Mouse (Mus musculus): ENCODE data around the gene Gm45140. TPM values are rescaled to one million over a fixed set of nuclear protein-coding genes. Genes with fewer than 3 reads are reported as not detected.

The Gm45140 gene
- 1 to 10 TPM; 1.8 to 3.4 TPM for total RNA-seq (2021)

DNA sequence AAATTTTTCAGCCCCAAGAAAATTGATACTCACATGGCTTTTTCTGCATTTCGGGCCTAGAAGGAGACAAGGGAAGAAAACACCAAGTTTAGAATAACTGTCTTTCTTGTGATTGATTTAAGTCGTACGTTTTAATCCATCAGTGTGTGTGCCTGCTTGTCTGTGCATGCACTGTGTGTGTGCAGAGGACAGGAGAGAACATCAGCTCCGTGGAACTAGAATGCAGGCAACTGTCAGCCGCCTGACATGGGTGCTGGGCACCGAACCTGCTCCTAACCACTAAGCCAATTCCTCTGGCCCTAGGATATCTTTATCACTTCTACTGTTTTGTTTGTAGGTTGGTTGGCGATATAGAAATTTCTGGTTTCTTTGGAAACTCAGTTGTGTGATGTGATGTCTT, at the start of gene Gm45140:
Gm45140 (minus strand) TSS at position 101 of the 400 bp plus-strand sequence.
- DNase-seq: no peak

DNA sequence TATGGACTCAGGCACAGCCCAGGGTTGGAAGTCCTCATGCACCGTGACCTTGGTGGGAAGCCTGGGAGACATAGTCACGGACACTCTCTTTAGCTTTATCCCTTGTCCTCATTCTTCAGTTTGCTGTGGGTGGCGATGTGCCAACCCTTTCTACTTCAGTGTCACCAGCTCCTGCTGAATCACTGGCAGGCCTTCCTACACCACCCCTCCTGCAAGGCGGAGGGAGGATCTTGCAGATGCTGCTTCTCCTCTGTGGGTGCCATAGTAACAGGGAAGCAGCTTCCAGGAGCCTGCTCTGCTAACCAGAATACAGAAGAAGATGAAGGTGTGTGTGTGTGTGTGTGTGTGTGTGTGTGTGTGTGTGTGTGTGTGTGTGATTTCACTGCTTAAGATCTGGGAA, 47.2 kb upstream of the Gm45140 start:
- DNase-seq: peak; percentile 33 to 55

DNA sequence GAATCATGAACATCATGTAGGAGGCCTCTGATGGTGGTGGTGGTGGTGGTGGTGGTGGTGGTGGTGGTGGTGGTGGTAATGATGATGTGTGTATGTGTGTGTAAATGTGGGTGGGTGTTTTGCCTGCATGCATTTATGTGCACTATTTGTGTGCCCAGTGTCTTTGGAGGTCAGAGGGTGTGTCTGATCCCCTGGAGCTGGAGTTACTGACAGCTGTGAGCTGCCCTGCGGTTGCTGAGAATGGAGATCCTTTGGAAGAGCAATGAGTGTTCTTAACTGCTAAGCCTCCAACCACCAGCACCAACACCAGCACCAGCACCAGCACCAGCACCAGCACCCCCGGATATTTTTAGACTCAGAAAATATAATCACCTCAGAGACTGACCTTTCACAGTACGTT, 46.6 kb upstream of the Gm45140 start:
- no peak for DNase-seq

DNA sequence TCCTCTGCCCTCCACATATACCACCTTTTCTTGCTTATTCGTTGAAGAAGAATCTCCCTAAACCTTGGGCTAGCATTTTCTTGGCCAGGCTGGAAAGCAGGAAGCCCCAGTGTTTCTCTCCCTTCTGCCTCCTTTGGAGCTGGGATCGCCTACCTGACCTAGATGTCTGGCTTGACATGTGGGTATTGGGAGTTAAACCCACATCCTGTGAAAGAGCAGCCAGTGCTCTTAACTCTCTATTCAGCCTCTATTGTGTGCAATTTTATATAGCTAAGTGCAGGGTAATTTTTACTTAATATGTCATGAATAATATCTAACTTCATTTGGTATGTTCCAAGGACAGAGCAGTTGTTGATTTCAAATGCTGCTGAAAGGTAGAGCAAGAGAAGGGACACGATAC, 44.0 kb upstream of the Gm45140 start:
- no peak for DNase-seq

DNA sequence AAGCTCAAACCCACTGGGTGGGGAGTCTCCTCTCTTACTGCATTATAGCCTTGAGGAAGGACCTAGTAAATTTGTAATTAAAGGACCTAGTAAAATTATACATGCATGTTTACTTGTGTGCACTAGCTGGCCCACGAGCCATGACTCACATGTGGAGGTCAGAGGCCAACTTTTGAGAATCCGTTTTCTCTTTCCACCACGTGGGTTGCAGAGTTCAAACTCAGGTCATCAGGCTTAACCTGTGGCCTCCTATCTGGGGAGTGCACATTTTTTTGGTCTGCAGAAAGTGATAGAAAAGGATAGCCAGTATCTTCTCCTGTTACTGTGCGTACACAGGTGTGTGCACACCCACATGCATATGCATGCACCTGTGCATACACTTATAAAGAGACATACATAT, 43.4 kb upstream of the Gm45140 start:
- DNase-seq: no peak

DNA sequence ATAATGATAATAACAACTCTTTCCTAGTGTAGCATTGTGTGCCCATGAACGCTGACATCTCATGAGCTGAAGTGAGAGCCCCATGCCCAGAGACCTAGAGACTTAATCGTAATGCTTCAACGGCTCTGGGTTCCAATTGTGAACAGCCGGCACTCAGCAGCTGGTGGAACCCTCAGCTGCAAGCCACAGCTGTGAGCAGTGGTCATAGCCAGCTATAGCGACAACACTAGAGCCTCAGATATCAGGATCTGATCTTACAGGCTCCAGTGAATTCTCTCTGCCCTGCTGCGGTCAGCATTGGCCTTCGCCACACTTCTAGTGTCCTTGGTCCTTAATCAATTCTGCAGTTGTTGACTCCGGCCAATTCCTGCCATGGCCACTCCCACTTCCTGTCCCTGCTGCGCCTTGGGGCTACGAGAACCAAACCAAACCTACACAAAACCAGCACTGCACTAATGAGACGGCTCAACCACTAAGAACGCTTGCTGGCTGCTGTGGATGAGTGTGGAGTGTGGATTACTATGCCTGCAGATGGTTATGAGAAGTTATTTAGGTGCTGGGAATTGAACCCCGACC, 40.6 kb upstream of the Gm45140 start:
- no peak for DNase-seq

DNA sequence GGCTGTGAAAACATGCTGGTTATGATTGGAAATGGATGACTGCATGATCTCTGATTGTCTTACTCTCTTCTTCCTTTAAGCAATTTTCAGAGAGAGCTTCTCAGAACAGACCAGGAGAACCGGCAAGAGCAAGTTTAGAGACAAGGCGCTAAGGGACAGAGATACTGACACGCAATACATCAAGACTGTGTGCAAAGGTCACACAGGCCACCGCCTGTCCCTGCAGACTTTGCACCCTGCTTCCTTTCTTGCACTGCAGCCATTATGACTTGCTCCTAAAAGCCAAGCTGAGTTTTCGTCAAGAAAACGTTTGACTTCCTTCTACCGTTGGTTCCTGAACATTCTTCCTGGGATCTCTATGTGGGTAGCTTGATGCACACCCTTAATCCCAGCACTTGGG, 40.0 kb upstream of the Gm45140 start:
- DNase-seq: no peak

DNA sequence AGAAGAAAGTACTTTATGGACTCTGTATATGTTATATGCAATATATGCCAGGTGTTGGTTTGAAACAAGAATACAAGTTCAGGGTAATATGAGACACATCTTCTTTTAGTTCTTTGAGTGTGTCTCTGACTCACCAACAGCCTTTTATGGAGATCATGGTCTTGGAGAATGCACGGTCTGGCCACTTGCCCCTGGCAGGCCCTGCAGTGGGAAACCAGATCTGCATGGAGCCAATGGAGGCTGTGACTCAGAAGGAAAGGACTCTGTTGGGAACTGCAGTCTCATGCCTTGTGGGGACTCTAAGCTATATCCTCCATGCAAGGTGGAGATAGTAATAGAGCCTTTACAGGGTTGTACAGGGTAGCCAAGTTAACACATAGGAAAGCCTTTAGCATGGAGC, 39.5 kb upstream of the Gm45140 start:
- DNase-seq: no peak

DNA sequence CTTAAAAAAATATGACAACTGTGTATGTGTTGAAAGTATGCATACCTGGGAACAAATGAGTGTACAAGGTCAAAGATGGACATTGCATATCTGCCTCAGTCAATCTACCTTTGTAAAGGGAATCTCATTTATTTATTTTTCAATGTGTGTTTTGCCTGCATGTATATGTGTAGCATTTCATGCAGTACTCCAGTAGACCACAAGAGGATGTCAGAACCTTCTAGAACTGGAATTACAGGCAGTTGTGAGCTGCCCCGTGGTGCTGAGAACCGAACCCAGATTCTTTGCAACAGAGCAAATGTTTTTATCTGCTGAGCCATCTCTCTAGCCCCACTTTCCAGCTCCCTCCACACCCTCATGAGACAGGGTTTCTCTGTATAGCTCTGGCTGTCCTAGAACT, 38.4 kb upstream of the Gm45140 start:
- no peak for DNase-seq

DNA sequence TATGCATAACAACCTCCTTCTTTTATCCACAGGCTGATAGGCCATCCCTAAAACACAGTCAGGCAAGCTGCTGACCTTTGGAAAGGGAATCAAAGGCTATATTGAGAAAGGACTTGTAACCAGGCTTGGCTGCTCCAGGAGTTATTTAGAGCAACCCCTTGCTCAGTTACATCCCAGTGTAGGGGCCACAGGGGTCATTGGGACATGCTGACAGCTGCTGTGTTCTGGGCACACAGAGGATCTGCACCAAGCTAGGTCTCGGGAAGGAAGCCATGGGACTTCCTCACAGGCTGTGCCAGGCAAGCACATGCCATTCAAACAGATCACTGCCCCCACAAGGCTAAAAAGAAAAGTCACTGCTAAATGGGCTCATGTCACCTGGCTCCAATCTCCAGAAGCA, 37.5 kb upstream of the Gm45140 start:
- no peak for DNase-seq

DNA sequence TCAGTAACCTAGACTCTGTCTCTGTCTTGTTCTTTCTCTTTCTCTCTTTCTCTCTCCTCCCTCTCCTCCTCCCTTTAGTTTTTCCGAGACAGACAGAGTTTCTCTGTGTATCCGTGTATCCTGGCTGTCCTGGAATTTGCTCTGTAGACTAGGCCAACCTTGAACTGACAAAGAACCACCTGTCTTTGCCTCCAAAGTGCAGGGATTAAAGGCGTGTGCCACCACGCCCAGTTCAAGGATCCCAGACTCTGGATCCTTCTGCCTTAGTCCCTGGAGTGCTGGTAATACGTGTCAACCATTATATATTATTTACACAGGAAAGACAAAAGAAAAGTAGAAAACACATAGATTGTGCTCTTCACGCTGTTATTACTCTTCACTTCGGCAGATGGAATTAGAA, 35.6 kb upstream of the Gm45140 start:
- no peak for DNase-seq

DNA sequence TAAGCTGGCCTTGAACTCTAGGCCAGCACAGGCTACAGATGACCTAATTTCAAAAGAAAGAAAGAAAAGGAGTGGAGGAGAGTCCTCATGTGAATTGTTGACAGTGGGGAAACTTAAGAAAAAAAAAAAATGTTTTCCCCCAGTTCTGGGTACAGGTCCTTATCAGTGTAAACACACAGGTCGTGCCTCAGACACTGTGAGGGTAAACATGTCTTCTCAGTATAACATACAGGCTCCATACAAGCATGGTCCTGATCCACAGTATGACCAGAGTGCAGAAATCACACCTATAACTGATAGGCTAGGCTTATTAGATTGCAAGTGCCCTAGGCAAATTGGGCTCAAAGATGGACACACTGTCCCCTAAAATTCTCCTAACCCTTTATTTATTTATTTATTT, 34.8 kb upstream of the Gm45140 start:
- DNase-seq: no peak

DNA sequence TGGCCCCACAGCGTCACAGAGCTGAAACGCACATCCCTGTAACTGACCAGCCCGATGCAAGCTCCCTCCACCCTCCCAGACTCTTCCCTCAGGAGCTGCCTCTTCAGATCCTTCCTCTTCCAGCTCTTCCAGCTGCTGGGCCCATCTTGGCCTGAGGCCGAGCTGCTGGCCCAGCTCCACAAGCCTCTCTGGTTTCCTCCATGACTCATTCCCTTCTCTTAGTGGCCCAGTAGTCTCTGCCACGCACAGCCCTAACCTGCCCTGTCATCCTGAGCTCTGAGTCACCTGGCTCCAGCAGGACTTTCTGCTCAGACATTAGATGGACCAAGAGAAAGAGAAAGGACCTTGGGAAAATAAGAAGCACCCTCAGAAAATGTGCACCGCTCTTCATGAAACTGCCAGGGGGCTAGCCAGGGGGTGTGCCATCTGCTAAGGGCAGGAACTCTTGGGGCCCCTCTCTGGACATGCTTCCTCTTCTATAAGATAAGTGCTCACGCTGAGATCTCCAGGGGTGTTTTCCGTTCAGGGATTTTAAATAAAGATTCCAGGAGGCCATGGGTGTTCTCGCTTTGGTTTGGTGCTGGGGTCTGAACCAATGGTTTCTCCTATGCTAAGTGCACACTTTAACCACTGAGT, 33.4 kb upstream of the Gm45140 start:
- no peak for DNase-seq

DNA sequence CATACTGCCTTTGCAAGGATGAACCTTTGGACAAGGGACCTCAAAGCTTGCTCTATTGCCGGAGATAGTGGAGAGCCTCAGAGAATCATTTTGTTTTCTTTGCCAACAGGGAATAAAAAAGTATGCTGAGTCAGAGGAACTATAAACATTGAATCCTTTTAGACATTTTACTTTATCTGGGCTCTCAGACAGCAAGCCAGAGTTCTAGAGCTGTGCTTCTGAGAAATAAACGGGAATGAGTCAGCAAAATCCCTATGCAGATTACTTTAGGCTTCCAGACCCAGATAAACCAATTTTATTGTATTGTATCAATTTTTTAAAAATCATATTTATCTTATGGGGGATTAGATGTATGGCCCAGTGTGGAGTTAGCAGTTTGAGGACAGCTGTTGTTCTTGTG, 31.7 kb upstream of the Gm45140 start:
- DNase-seq: no peak

DNA sequence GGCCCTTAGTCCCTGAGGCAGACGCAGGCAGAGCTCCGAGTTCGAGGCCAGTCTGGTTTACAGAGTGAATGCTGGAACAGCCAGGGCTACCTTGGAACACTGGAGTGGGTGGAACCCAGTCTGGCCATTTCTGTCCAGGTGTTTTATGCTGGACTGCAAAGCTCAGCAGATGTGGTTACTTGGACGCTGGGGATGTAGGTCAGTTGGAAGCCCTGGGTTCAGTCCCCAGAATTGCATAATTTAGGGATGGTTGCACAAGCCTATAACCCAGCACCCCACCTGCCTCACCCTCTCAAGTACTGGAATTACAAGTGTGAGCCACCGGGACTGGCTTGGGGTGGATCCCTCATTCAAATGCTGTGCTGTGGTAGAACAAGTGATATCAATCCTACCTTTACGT, 30.6 kb upstream of the Gm45140 start:
- DNase-seq: no peak

DNA sequence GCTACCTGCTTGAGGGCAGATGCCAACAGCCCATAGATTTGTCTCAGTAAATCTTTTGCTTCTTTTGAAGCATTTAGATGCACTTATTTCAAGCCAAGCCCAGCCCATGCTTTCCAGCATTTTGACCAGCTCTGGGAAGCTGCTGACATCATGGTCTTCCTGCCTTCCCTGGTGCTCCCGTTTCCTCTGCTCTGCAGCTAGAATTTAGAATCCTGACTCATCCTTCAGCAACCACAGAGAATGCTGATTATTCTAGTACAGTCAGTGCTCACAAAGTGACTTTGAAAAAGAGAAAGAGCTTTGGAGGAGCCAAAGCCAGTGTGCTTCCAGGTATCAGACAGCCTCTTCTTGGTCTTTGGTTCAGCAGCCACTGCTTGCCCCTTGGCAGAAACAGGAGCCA, 21.5 kb upstream of the Gm45140 start:
- DNase-seq: no peak

DNA sequence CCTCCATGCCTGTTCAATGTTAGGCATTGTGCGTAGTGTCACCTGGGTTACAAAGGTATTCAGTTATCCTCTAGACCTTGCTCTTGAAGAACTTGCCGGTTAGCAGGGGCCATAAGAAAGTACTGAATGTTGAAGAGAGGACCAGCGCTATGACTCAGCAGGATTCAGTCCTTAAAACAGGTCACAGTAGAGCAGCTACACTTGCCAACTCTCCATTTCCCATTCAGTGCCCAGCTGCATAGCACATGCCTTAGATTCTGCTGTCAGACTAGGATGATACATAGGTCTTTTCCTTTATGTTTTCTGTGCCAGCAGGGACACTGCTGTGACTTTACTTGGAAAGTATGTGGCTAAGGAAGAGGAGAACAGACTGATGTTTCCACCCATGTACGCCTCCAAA, 17.9 kb upstream of the Gm45140 start:
- no peak for DNase-seq

DNA sequence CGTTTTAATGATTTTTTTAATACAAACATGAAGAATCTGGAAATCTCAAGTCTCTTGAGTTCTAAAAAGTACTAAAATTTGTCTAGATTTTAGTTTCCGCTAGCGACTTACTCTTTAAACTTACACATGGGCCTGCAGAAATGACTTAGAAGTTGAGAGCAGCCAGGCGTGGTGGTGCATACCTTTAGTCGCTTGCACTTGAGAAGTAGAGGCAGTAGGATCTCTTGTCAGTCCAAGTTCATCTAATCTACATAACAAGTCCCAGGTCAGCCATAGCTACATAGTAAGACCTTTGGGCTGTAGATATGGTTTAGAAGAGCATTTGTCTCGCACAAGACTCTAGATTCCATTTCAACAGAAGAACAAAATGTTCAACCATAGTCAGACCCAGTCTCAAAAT, 16.3 kb upstream of the Gm45140 start:
- DNase-seq: no peak

DNA sequence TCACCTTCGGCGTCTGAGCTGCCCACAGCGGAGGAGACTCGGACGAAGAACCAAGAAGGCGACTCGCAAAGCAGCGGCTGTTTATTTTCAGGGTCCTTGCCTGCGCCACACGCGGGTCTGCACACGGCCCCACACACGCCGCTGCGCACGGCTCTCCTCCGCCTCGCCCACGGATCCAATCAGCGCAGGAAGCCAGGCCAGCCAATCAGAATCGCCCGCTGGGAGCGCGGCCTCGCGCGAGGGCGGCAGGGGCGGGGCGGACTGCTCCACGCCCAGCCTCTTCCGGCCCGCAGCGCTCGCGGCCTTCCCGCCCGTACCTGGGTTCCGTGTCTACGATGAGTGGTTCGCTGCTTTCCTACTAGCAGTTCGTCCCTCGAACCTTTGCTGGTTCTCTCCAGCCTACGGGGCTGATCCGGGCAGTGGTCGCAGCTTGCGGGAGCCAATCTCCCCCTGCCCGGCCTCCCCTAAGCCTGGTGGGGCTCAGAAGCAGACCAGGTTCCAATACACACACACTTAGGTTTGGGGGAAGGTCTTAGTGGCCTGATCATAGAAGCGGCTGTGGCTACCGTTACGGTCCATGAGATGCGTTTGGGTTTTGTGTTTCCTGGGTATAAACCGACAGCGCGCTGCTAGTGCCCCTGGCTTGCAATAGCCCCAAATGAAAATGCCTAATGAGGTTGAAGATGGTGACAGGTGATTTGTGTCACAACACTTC, 15.5 kb upstream of the Gm45140 start, which contains the start of gene Cnbp:
Cnbp (minus strand) TSS at position 207 of the 715 bp plus-strand sequence.
- peak; percentile 95 to 97 for DNase-seq

DNA sequence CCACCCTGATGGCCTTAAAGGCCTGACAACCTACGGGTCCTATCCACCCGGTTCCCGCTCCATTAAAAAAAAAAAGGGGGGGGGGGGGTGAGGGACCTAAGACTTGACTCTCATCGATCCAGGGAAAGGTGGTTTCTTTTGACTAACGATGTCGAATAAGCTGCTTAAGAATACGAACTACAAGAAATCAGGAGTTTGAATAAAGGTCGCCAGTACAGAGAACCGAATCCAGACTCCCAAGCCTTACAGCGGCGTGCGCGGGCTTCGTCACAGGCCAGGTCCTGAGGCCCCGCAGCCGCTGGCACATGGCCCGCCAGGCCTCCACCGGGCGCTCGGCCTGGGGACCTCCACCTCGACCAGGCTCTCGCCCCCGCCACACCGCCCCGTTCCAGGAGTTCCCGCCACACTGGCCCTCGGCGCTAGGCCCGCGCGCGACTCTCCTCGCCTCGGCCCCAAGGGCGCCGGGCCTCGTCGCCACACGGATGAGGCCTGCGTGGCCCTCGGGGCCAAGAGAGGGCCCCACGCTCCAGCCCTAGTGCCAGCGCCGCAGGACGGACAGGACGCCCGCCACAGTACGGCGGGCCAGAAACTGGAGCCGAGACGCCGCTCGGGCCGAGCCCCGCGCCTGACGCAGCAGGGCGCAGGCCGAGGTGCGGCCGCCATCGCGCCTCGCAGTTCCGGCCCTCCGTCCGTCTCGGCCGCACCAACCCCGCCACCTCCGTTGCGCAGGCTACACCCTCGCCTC, 14.7 kb upstream of the Gm45140 start:
- peak in 1 of 2 experiments; percentile 34 for DNase-seq

DNA sequence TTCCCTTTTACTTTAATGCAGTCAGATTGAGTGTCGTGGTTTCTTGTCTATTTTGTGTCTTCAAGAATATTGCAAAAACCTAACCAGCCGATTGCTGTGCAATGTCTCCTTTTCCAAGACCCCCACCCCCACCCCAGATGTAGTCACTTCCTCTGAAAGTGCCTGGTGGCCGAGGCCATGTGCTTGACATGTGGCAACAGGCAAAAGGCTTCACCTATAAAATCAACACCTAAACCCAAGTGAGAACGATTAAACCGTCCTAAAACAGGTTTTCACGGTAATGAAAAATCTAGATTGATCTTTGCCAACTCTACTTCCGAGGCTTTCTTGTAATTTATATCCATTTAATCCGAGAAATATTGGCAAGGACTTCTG, 14.2 kb upstream of the Gm45140 start:
- no peak for DNase-seq

DNA sequence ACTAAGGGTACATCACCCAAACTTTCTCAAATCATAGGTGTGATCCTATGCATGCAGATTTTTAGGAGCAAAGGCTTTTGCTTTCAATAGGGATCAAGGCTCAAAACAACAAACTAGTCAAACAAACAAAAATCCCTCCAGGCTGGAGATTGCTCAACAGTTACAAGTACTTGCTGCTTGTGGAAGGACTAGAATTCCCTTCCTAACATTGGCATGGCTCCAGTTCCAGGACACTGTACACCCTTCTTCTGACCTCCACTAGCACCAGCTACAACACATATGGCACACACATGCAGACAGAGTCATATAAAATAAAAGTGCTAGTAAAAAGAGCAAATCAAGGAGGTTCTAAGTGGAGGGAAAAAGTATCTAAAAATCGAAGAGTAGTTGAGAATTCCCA, 11.2 kb upstream of the Gm45140 start:
- DNase-seq: no peak

DNA sequence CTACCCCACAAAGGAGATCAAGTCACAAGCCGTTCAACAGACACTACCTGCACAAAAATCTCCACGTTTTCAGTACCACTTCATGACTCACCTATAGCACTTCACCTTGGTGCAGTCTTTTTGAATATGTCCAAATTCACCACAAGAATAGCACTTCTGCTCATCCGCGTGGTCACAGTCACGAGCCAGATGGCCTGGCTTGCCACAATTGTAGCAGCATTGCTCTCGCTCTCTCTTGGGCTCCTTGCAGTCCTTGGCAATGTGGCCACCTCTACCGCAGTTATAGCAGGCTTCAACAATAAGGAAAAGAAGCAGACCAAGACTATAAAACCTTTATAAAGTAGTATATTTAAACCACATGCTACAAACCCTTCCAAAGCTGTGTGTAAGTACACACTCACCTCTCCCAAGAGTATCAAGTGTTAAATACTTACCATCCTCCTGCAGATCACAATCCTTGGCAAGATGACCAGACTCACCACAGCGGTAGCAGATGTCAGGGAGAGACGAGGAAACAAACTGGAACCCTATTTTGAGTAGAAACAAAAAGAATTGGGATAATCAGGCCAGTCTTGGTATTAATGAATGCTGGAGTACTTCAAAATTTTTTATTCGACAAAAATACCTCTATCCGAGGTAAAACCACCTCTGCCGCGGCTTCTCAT, 9.6 kb upstream of the Gm45140 start:
- DNase-seq: no peak
